Mouse (Mus musculus) midbrain, embryonic 11.5 days (tissue): ENCODE results near the gene Vsig10. TPM values are rescaled to one million over a fixed set of nuclear protein-coding genes. Genes with fewer than 3 reads are reported as not detected.
"Not testable (repeated sequence)": the region's sequence is repeated elsewhere in the genome, so short reads cannot be mapped to it uniquely, and the experiment has no call there.

Experiments used
- ATAC-seq: fragments of 200-750 bp; cut with Nextera tagmentation; 2 replicates; pipeline ENCODE4 v1.8.0; 2017; ENCODE audit warnings: moderate TSS enrichment, moderate library complexity; ENCODE audit not compliant: low FRiP score
- DNase-seq: peaks from one replicate; pipeline ENCODE4 v3.0.0; 2015; ENCODE audit warnings: low spot score; ENCODE audit errors: missing footprints
- H3K27ac ChIP-seq: fragments of 300-500 bp; sonication (generic); 2 replicates; pipeline ENCODE4 v1.5.1; 2014; ENCODE audit warnings: low read depth, low read length
- H3K27me3 ChIP-seq: fragments of 300-500 bp; sonication (generic); 2 replicates; pipeline ENCODE4 v1.6.1; 2014; ENCODE audit warnings: mild to moderate bottlenecking, low read length, moderate library complexity, mixed read lengths; ENCODE audit not compliant: control insufficient read depth, insufficient read depth
- H3K36me3 ChIP-seq: fragments of 300-500 bp; sonication (generic); 2 replicates; pipeline ENCODE4 v1.6.1; 2014; ENCODE audit warnings: mild to moderate bottlenecking, low read length, moderate library complexity, mixed read lengths; ENCODE audit not compliant: control insufficient read depth, insufficient read depth
- H3K4me1 ChIP-seq: fragments of 300-500 bp; sonication (generic); 2 replicates; pipeline ENCODE4 v1.6.1; 2014; ENCODE audit warnings: low read length; ENCODE audit not compliant: control insufficient read depth, insufficient read depth
- H3K4me2 ChIP-seq: fragments of 300-500 bp; sonication (generic); 2 replicates; pipeline ENCODE4 v1.6.1; 2014; ENCODE audit warnings: mild to moderate bottlenecking, moderate library complexity
- H3K4me3 ChIP-seq: fragments of 300-500 bp; sonication (generic); 2 replicates; pipeline ENCODE4 v1.5.1; 2014; ENCODE audit warnings: low read depth, low read length
- H3K9ac ChIP-seq: fragments of 300-500 bp; sonication (generic); 2 replicates; pipeline ENCODE4 v1.6.1; 2014; ENCODE audit warnings: low read length
- H3K9me3 ChIP-seq: fragments of 300-500 bp; sonication (generic); 2 replicates; pipeline ENCODE4 v1.6.1; 2016; ENCODE audit warnings: low read length; ENCODE audit not compliant: control insufficient read depth
- WGBS: fragments of 180-500 bp; shearing (Covaris S2); extraction: QIAGEN DNeasy Blood & Tissue Kit; methylation state at CpG from one replicate; pipeline ENCODE4 v1.1.7; 2014; 5-methylcytosine and 5-hydroxymethylcytosine counted together
- polyA plus RNA-seq: library from polyadenylated mRNA; unstranded; fragments of >200 nt; fragmentation: Nextera tagmentation; extraction: Ambion mirVana; gene quantifications from 2 replicates; pipeline ENCODE4 v1.2.1, GENCODE M21; 2014

The Vsig10 gene
- polyA plus RNA-seq, 1 experiment from 2014 or later = 2.2 TPM

DNA sequence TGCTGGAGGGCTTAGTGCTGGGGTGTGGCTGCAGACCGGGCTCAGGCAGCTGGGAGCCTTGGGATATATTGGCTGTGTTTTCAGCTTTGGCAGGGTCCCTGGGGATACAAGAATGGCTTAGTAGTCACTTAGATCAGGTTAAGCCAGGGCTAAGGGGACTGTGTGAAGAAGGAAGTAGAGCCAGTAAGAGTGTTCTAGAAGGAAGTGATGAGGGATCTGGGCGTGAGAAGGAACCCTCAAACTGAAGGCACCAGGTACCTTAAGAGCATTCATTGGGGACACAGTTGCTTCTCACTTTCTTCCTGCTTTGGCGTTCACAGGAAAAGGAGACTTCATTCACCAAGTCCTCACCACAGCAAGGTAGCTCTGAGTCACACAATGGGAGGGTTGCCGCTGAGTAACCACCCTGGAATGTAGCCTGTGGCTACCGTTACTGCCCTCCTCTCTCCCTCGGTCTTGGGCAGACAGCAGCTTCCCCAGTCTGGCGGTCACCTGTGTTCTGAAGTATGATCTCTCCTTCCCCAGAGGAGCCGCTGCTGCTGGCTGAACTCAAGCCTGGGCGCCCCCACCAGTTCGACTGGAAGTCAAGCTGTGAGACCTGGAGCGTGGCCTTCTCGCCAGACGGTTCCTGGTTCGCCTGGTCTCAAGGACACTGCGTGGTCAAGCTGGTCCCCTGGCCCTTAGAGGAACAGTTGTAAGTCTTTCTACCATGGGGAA, 44.3 kb downstream of the Vsig10 start:
- no peaks in the 10 kb centered on the region for H3K27me3 ChIP-seq
- ATAC-seq = no peak

DNA sequence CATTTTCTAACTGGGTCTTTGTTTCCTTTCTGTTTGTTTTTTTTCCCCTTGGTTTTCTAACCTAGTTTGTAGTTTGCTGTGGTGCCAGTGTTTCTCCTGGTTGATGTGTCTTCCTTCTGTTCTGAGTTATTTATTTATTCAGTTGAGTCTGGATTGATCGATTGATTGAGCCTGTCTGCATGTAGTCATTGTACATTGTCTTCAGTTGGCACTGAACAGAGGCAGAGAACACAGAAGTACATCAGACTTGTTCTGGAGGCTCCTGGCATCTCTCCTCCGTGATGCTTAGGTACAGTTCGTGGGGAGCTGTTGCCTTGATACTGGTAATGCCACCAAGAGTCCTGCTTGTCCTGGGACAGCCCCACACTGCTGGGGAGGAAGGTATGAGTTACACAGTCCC, 45.9 kb downstream of the Vsig10 start:
- no peak overlapping the region for H3K4me2 ChIP-seq
- H3K9me3 ChIP-seq = no peaks in the 10 kb centered on the region
- H3K4me1 ChIP-seq = peaks cover 10% of the 10 kb centered on the region
- no peak overlapping the region for H3K27ac ChIP-seq
- no peak overlapping the region for H3K4me3 ChIP-seq
- H3K9ac ChIP-seq = no peak overlapping the region
- H3K27me3 ChIP-seq = no peaks in the 10 kb centered on the region
- ATAC-seq (no peak), DNase-seq (no peak)
- H3K36me3 ChIP-seq = peaks cover 6% of the 10 kb centered on the region
- 86% methylated on average over 3 of the region's 3 CpGs for WGBS

More for the DNA sequence above, 44.3 kb downstream of the Vsig10 start:
- Histone ChIP-seq H3K9me3 (no peaks in the 10 kb centered on the region), H3K9ac (no peak overlapping the region), H3K27ac (no peak overlapping the region), H3K4me3 (no peak overlapping the region), H3K36me3 (peaks cover 4% of the 10 kb centered on the region), H3K4me2 (no peak overlapping the region), H3K4me1 (peaks cover 16% of the 10 kb centered on the region)
- WGBS = 64% methylated on average over 15 of the region's 15 CpGs
- DNase-seq = no peak

DNA sequence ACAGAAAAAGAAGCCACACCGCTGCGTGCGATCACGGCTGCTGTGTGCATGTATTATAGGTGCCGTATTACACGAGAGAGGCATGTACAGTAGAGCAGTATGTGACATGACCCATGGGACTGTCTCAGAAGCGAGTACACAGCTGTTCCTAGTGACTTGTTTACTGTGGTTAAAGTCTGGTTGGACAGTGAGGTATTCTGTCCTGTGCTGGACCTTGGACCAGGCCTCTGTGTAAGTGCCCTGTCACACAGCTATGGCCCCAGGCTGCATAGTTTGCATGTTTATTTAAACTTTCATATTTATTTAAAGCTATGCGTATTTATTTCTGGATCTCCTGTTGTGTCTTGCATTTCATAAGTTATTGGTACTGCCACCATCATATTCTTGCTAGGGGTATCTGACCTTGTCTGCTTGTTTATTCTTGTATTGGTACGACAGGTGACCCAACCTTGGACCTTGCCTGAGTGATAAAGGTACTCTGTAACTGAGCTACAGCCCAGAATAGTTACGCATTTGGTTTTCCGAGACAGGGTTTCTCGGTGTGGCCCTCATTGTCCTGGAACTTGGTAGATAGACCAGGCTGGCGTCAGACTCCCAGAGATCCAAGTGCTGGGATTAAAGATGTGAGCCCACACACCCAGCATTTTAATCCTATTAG, 47.1 kb downstream of the Vsig10 start:
- peaks cover 6% of the 10 kb centered on the region for H3K36me3 ChIP-seq
- 93% methylated on average over 13 of the region's 13 CpGs for WGBS

GRCm38 (mm10) chr5:117367206-117367605, 48.3 kb downstream of the Vsig10 start:
- no peak for ATAC-seq
- no peak for DNase-seq
- 67% methylated on average over 8 of the region's 8 CpGs for WGBS

More for the DNA sequence above, 47.1 kb downstream of the Vsig10 start:
- DNase-seq (no peak), ATAC-seq (no peak)
- Histone ChIP-seq H3K27ac (no peak overlapping the region), H3K9ac (no peak overlapping the region), H3K9me3 (no peaks in the 10 kb centered on the region), H3K4me1 (peaks cover under 1% of the 10 kb centered on the region; the same call in 1 of the 2 replicates), H3K4me2 (no peak overlapping the region), H3K4me3 (no peak overlapping the region), H3K27me3 (no peaks in the 10 kb centered on the region)

DNA sequence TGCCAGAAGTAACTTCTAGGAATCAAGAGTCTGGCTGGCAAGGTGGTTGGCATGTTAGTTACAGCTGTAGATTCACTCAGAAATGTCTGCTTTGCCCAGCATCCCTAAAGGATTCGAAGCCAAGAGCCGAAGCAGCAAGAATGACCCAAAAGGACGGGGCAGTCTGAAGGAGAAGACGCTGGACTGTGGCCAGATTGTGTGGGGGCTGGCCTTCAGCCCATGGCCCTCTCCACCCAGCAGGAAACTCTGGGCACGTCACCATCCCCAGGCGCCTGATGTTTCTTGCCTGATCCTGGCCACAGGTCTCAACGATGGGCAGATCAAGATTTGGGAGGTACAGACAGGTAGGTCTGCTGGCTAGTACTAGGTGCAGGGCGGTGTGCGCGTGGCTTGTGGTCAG, 51.7 kb downstream of the Vsig10 start:
- Histone ChIP-seq H3K4me3 (no peak overlapping the region), H3K27ac (no peak overlapping the region), H3K9me3 (no peaks in the 10 kb centered on the region), H3K36me3 (peaks cover 11% of the 10 kb centered on the region), H3K9ac (no peak overlapping the region), H3K4me2 (no peak overlapping the region), H3K27me3 (no peaks in the 10 kb centered on the region), H3K4me1 (no peaks in the 10 kb centered on the region)
- ATAC-seq = no peak
- DNase-seq = no peak
- 89% methylated on average over 10 of the region's 10 CpGs for WGBS

More at GRCm38 (mm10) chr5:117367206-117367605, 48.3 kb downstream of the Vsig10 start:
- Histone ChIP-seq H3K9me3 (no peaks in the 10 kb centered on the region), H3K9ac (no peak overlapping the region), H3K27ac (no peak overlapping the region), H3K4me3 (no peak overlapping the region), H3K4me1 (no peaks in the 10 kb centered on the region), H3K36me3 (peaks cover 10% of the 10 kb centered on the region), H3K4me2 (no peak overlapping the region), H3K27me3 (no peaks in the 10 kb centered on the region)

- Histone ChIP-seq H3K27ac (no peak overlapping the region), H3K4me1 (no peaks in the 10 kb centered on the region), H3K27me3 (no peaks in the 10 kb centered on the region), H3K4me3 (no peak overlapping the region), H3K9ac (no peak overlapping the region), H3K9me3 (no peaks in the 10 kb centered on the region), H3K36me3 (peaks cover 14% of the 10 kb centered on the region), H3K4me2 (no peak overlapping the region)
- 94% methylated on average over 9 of the region's 9 CpGs for WGBS
- ATAC-seq (no peak), DNase-seq (no peak)
Measured at GRCm38 (mm10) chr5:117373418-117373817, 54.5 kb downstream of the Vsig10 start.

GRCm38 (mm10) chr5:117374372-117375049, 55.6 kb downstream of the Vsig10 start:
- Histone ChIP-seq H3K27me3 (no peaks in the 10 kb centered on the region), H3K4me3 (no peak overlapping the region), H3K4me1 (no peaks in the 10 kb centered on the region), H3K36me3 (peaks cover 16% of the 10 kb centered on the region), H3K9me3 (no peaks in the 10 kb centered on the region), H3K27ac (no peak overlapping the region), H3K9ac (no peak overlapping the region), H3K4me2 (no peak overlapping the region)
- no peak for DNase-seq
- WGBS = 92% methylated on average over 7 of the region's 7 CpGs
- ATAC-seq = no peak

DNA sequence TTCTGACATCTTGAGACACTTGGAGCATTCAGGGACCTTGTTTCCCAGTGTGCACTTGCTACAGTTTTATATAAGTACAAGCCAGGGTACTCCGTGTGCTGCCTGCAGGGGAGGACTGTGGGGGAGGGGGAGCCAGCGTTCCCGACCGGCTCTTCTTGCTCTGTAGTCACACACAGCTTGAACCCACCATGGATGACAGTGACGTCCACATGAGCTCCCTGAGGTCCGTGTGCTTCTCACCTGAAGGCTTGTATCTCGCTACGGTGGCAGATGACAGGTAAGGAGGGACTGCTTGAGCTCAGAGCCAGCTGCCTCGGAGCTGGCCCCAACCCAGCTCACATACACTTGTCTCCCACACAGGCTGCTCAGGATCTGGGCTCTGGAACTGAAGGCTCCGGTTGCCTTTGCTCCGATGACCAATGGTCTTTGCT, 57.5 kb downstream of the Vsig10 start:
- 85% methylated on average over 11 of the region's 11 CpGs for WGBS

GRCm38 (mm10) chr5:117377731-117378130, 58.8 kb downstream of the Vsig10 start:
- DNase-seq, H3K4me3 ChIP-seq, H3K27ac ChIP-seq, H3K27me3 ChIP-seq, H3K9me3 ChIP-seq, H3K4me2 ChIP-seq, H3K9ac ChIP-seq, ATAC-seq, H3K4me1 ChIP-seq: not testable (repeated sequence)
- peaks cover 20% of the 10 kb centered on the region for H3K36me3 ChIP-seq
- WGBS = 93% methylated on average over 14 of the region's 14 CpGs

More for the DNA sequence above, 57.5 kb downstream of the Vsig10 start:
- no peak overlapping the region for H3K9ac ChIP-seq
- no peak overlapping the region for H3K4me2 ChIP-seq
- no peak overlapping the region for H3K27ac ChIP-seq
- DNase-seq (no peak), ATAC-seq (no peak)
- H3K27me3 ChIP-seq = no peaks in the 10 kb centered on the region
- H3K4me1 ChIP-seq = no peaks in the 10 kb centered on the region
- H3K9me3 ChIP-seq = no peaks in the 10 kb centered on the region
- peaks cover 18% of the 10 kb centered on the region for H3K36me3 ChIP-seq
- no peak overlapping the region for H3K4me3 ChIP-seq
